Mouse (Mus musculus) heart, postnatal 0 days (tissue): ENCODE results near the gene Akap9.

ENCODE experiments used
- CTCF ChIP-seq: IDR thresholded peaks from 2 replicates; pipeline ENCODE4 v1.5.1; 2016; ENCODE audit warnings: antibody characterized with exemption, control low read depth, low read depth
- EP300 ChIP-seq: IDR thresholded peaks from 2 replicates; pipeline ENCODE4 v1.6.1; 2016; ENCODE audit warnings: antibody characterized with exemption, low read depth

DNA sequence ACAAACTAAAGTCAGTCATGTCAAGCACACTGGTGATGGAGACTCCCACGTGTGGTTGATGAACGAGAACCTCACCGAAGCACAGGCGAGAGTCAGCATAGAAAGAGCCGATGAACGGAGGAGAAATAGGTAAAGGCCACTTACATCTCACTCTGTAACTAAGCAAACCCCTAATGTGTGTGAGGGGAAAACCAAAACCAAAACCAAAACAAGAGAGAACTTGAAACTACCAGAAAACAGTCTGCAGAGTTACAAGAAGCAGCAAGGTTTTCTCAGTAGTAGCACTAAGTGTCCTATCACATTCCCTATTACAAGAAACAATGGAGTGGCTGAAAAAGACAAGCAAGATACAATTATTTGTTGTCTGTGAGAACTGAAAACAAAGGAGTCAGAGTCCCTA lies 24.6 kb downstream of the Akap9 start:
- TF ChIP-seq CTCF, result no peak
- no peak for TF ChIP-seq EP300
